ENCODE assay signal across 23 mouse cellular contexts in genomic region chr17:28160361-28160760, GRCm38 (mm10). TPM values are rescaled to one million over a fixed set of nuclear protein-coding genes. Genes with fewer than 3 reads are reported as not detected.
DNase-seq lines count a peak whose midpoint lies in the region; ATAC-seq lines count a peak whose summit lies in the region.
"Had no signal": no experiment of that assay in that cellular context is flagged by ENCODE, and none has a peak within 500 bp of the region (broad histone marks: within the 10 kb centered on the region; RNA-seq: fewer than 3 reads in every experiment).

No protein-coding gene starts in this region.

- no peaks in the 10 kb centered on the region for H3K9me3 ChIP-seq in hindbrain, embryonic 16.5 days (ENCODE audit: control insufficient read depth, low read length)
- no peaks in the 10 kb centered on the region for H3K9me3 ChIP-seq in hindbrain, embryonic 12.5 days (replicated peaks)
- H3K9me3 ChIP-seq in embryonic facial prominence, embryonic 11.5 days (replicated peaks; ENCODE audit: control insufficient read depth, low read length): no peaks in the 10 kb centered on the region
- H3K9me3 ChIP-seq in limb, embryonic 11.5 days (ENCODE audit: control insufficient read depth, low read length): no peaks in the 10 kb centered on the region
- H3K9me3 ChIP-seq in intestine, embryonic 15.5 days: no peaks in the 10 kb centered on the region
- H3K9me3 ChIP-seq: embryonic facial prominence, embryonic 15.5 days; hindbrain, embryonic 10.5 days; limb, embryonic 15.5 days; midbrain, embryonic 10.5 days had no signal

- no peaks in the 10 kb centered on the region for H3K27me3 ChIP-seq in hindbrain, embryonic 16.5 days (replicated peaks; ENCODE audit: control insufficient read depth, insufficient read depth, low read length)
- H3K27me3 ChIP-seq in hindbrain, embryonic 12.5 days: 0 out of 2 replicates have a peak, but pooled peaks cover 5% of the 10 kb centered on the region
- H3K27me3 ChIP-seq in embryonic facial prominence, embryonic 11.5 days (ENCODE audit: control insufficient read depth, insufficient read depth, low read length): no peaks in the 10 kb centered on the region; the same call in 1 of the 2 replicates
- no peaks in the 10 kb centered on the region for H3K27me3 ChIP-seq in limb, embryonic 11.5 days (ENCODE audit: control insufficient read depth, insufficient read depth, low read length)
- 0 out of 2 replicates have a peak, but pooled peaks cover 3% of the 10 kb centered on the region for H3K27me3 ChIP-seq in intestine, embryonic 15.5 days (replicated peaks)
- H3K27me3 ChIP-seq: limb, embryonic 15.5 days had no signal

- H3K4me3 ChIP-seq in hindbrain, embryonic 16.5 days (ENCODE audit: low read length): no peak overlapping the region
- no peak overlapping the region for H3K4me3 ChIP-seq in hindbrain, embryonic 12.5 days
- no peak overlapping the region for H3K4me3 ChIP-seq in embryonic facial prominence, embryonic 11.5 days (ENCODE audit: low read depth, low read length)
- H3K4me3 ChIP-seq in limb, embryonic 11.5 days (ENCODE audit: low read depth, low read length): no peak overlapping the region
- no peak overlapping the region for H3K4me3 ChIP-seq in intestine, embryonic 15.5 days (replicated peaks)
- H3K4me3 ChIP-seq: embryonic facial prominence, embryonic 15.5 days; gastrocnemius, adult 2 months; hindbrain, embryonic 10.5 days; limb, embryonic 15.5 days; midbrain, embryonic 10.5 days had no signal

- 0 out of 2 replicates have a peak overlapping the region, but pooled peaks have one; percentile 18 for H3K9ac ChIP-seq in hindbrain, embryonic 16.5 days (ENCODE audit: low read depth, low read length)
- H3K9ac ChIP-seq in hindbrain, embryonic 12.5 days: no peak overlapping the region
- no peak overlapping the region for H3K9ac ChIP-seq in embryonic facial prominence, embryonic 11.5 days (replicated peaks; ENCODE audit: low read length)
- no peak overlapping the region for H3K9ac ChIP-seq in limb, embryonic 11.5 days (ENCODE audit: low read length)
- H3K9ac ChIP-seq in intestine, embryonic 15.5 days: no peak overlapping the region
- H3K9ac ChIP-seq: embryonic facial prominence, embryonic 15.5 days; limb, embryonic 15.5 days; liver, embryonic 14.5 days; lung, embryonic 14.5 days had no signal

- peaks cover 9% of the 10 kb centered on the region for H3K4me1 ChIP-seq in hindbrain, embryonic 16.5 days (ENCODE audit: control insufficient read depth, insufficient read depth, low read depth, low read length)
- peaks cover 38% of the 10 kb centered on the region for H3K4me1 ChIP-seq in hindbrain, embryonic 12.5 days
- H3K4me1 ChIP-seq in embryonic facial prominence, embryonic 11.5 days (ENCODE audit: control insufficient read depth, insufficient read depth, low read length): peaks cover 12% of the 10 kb centered on the region
- peaks cover 47% of the 10 kb centered on the region for H3K4me1 ChIP-seq in limb, embryonic 11.5 days (ENCODE audit: control insufficient read depth, insufficient read depth, low read length)
- H3K4me1 ChIP-seq in intestine, embryonic 15.5 days (replicated peaks): 0 out of 2 replicates have a peak, but pooled peaks cover 6% of the 10 kb centered on the region

- peak; percentile 58 for DNase-seq in embryo, embryonic 11 days
- peak; percentile 74 for DNase-seq in embryonic facial prominence, embryonic 11.5 days (ENCODE audit: low spot score)
- DNase-seq in limb, embryonic 11.5 days (ENCODE audit: low spot score): peak; percentile 86
- no peak for DNase-seq in kidney, postnatal 36 days
- no peak for DNase-seq in lung, postnatal 4 days
- DNase-seq: adrenal gland, adult 8-10 months; cerebellum, adult 18-20 months; cerebellum, postnatal 14 days; gastrocnemius, adult 2 months; kidney, adult 2 months; kidney, postnatal 10 days; lung, embryonic 14.5 days; right cerebral cortex, postnatal 25 days; spleen, adult 18-20 months had no signal

- no peak overlapping the region for H3K4me2 ChIP-seq in hindbrain, embryonic 16.5 days (ENCODE audit: low read length)
- H3K4me2 ChIP-seq in hindbrain, embryonic 12.5 days (replicated peaks): no peak overlapping the region
- no peak overlapping the region for H3K4me2 ChIP-seq in embryonic facial prominence, embryonic 11.5 days (ENCODE audit: low read depth, low read length)
- peak overlapping the region; percentile 30 for H3K4me2 ChIP-seq in limb, embryonic 11.5 days (ENCODE audit: low read depth, severe bottlenecking)
- no peak overlapping the region for H3K4me2 ChIP-seq in intestine, embryonic 15.5 days (replicated peaks)
- H3K4me2 ChIP-seq: embryonic facial prominence, embryonic 15.5 days; limb, embryonic 15.5 days; lung, embryonic 14.5 days had no signal

- no peak for ATAC-seq in hindbrain, embryonic 16.5 days
- ATAC-seq in hindbrain, embryonic 12.5 days (ENCODE audit: low FRiP score): no peak
- no peak; the same call in 1 of the 2 replicates for ATAC-seq in embryonic facial prominence, embryonic 11.5 days (replicated peaks; ENCODE audit: insufficient number of reproducible peaks, low FRiP score, low TSS enrichment, low read depth)
- ATAC-seq in limb, embryonic 11.5 days (ENCODE audit: insufficient number of reproducible peaks, low FRiP score, low TSS enrichment, low read depth): peak; percentile 55; the same call in 1 of the 2 replicates
- ATAC-seq in intestine, embryonic 15.5 days: no peak
- ATAC-seq: inflammation-experienced regulatory T-cells, adult 6 months had no signal

- no peaks in the 10 kb centered on the region for H3K36me3 ChIP-seq in hindbrain, embryonic 16.5 days (ENCODE audit: control insufficient read depth, insufficient read depth, low read length)
- H3K36me3 ChIP-seq in hindbrain, embryonic 12.5 days: peaks cover 67% of the 10 kb centered on the region
- H3K36me3 ChIP-seq in embryonic facial prominence, embryonic 11.5 days (replicated peaks; ENCODE audit: control insufficient read depth, insufficient read depth, low read depth, low read length): peaks cover 3% of the 10 kb centered on the region; the same call in 1 of the 2 replicates
- H3K36me3 ChIP-seq in limb, embryonic 11.5 days (ENCODE audit: control insufficient read depth, insufficient read depth, low read length): peaks cover 2% of the 10 kb centered on the region; the same call in 1 of the 2 replicates
- H3K36me3 ChIP-seq in intestine, embryonic 15.5 days: no peaks in the 10 kb centered on the region

- WGBS in hindbrain, embryonic 16.5 days: 37% methylated on average over 10 of the region's 10 CpGs
- 35% methylated on average over 10 of the region's 10 CpGs for WGBS in hindbrain, embryonic 12.5 days
- WGBS in embryonic facial prominence, embryonic 11.5 days: 9% methylated on average over 10 of the region's 10 CpGs
- WGBS in limb, embryonic 11.5 days: 9% methylated on average over 10 of the region's 10 CpGs
- 35% methylated on average over 10 of the region's 10 CpGs for WGBS in intestine, embryonic 15.5 days

- no peak overlapping the region for H3K27ac ChIP-seq in hindbrain, embryonic 16.5 days (ENCODE audit: low read depth, low read length)
- no peak overlapping the region for H3K27ac ChIP-seq in hindbrain, embryonic 12.5 days
- H3K27ac ChIP-seq in embryonic facial prominence, embryonic 11.5 days (replicated peaks; ENCODE audit: low read depth, low read length): no peak overlapping the region
- peak overlapping the region; percentile 57; the same call in 1 of the 2 replicates for H3K27ac ChIP-seq in limb, embryonic 11.5 days (replicated peaks; ENCODE audit: low read depth, low read length)
- H3K27ac ChIP-seq in intestine, embryonic 15.5 days: no peak overlapping the region
- H3K27ac ChIP-seq: embryonic facial prominence, embryonic 15.5 days; gastrocnemius, adult 2 months; hindbrain, embryonic 10.5 days; limb, embryonic 15.5 days; liver, embryonic 14.5 days had no signal

RNA-seq across cellular contexts. Expression of gene Zfp523, which starts 16.6 kb away (rescaled TPM):
- 43.0 and 44.6 TPM in 2 replicates for polyA plus RNA-seq in hindbrain, embryonic 16.5 days (2015; fragmentation: Nextera tagmentation; extraction: Ambion mirVana)
- polyA plus RNA-seq in hindbrain, embryonic 12.5 days (2016; fragmentation: Nextera tagmentation; extraction: Ambion mirVana): 50.0 and 50.6 TPM in 2 replicates
- 26.8 and 28.3 TPM in 2 replicates for polyA plus RNA-seq in embryonic facial prominence, embryonic 11.5 days (2014; fragmentation: Nextera tagmentation; extraction: Ambion mirVana)
- polyA plus RNA-seq in limb, embryonic 11.5 days (2014; fragmentation: Nextera tagmentation; extraction: Ambion mirVana): 34.0 and 35.4 TPM in 2 replicates
- polyA plus RNA-seq in intestine, embryonic 15.5 days (2015; fragmentation: Nextera tagmentation; extraction: Ambion mirVana): 25.7 and 28.1 TPM in 2 replicates

RNA-seq across cellular contexts. Expression of gene Scube3, which starts 18.4 kb away (rescaled TPM):
- polyA plus RNA-seq in hindbrain, embryonic 16.5 days (2015; fragmentation: Nextera tagmentation; extraction: Ambion mirVana): 3.0 and 3.6 TPM in 2 replicates
- polyA plus RNA-seq in hindbrain, embryonic 12.5 days (2016; fragmentation: Nextera tagmentation; extraction: Ambion mirVana): 11.1 and 12.4 TPM in 2 replicates
- 8.6 and 10.3 TPM in 2 replicates for polyA plus RNA-seq in embryonic facial prominence, embryonic 11.5 days (2014; fragmentation: Nextera tagmentation; extraction: Ambion mirVana)
- polyA plus RNA-seq in limb, embryonic 11.5 days (2014; fragmentation: Nextera tagmentation; extraction: Ambion mirVana): 11.8 and 13.3 TPM in 2 replicates
- polyA plus RNA-seq in intestine, embryonic 15.5 days (2015; fragmentation: Nextera tagmentation; extraction: Ambion mirVana): 2.0 and 2.5 TPM in 2 replicates
- polyA plus RNA-seq: inflammation-experienced regulatory T-cells, adult 6 months had no signal

RNA-seq across cellular contexts. Expression of gene Def6, which starts 47.2 kb away (rescaled TPM):
- 5.8 and 7.0 TPM in 2 replicates for polyA plus RNA-seq in hindbrain, embryonic 16.5 days (2015; fragmentation: Nextera tagmentation; extraction: Ambion mirVana)
- polyA plus RNA-seq in hindbrain, embryonic 12.5 days (2016; fragmentation: Nextera tagmentation; extraction: Ambion mirVana): 5.7 and 6.1 TPM in 2 replicates
- polyA plus RNA-seq in embryonic facial prominence, embryonic 11.5 days (2014; fragmentation: Nextera tagmentation; extraction: Ambion mirVana): 2.6 and 3.0 TPM in 2 replicates
- 4.5 and 5.6 TPM in 2 replicates for polyA plus RNA-seq in limb, embryonic 11.5 days (2014; fragmentation: Nextera tagmentation; extraction: Ambion mirVana)
- 3.4 and 4.3 TPM in 2 replicates for polyA plus RNA-seq in intestine, embryonic 15.5 days (2015; fragmentation: Nextera tagmentation; extraction: Ambion mirVana)

Comparison
In these comparisons a context has a peak if more than half of its experiments do, and no peak if none do; other contexts are left out.
1. DNase-seq: peak in embryo, embryonic 11 days (single experiment), embryonic facial prominence, embryonic 11.5 days (single experiment) and limb, embryonic 11.5 days (single experiment); none in kidney, postnatal 36 days (0 of 2) and lung, postnatal 4 days (0 of 2).